Mouse (Mus musculus): ENCODE results near the gene Dcst2. TPM values are rescaled to one million over a fixed set of nuclear protein-coding genes. Genes with fewer than 3 reads are reported as not detected.

Dcst2 gene
- total RNA-seq, 2 experiments from 2014 or later: not detected

DNA sequence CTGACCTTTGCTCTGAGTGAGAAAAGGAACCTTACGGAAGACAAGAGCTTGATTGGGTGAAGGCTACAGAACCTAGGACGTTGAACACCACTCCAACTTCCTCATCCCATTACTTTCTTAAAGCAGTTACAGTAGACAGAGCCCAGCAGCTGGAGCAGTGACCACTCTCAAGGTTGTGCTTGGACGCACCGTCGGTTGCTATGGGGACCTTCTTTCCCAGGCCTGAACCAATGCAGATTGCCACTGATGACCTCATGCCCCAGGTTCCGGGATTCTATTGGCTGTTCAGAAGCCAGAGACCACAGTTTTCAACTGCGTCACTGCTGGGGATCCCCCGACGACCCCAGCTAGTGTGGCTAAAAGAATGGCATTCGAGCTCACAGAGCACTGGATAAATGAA lies 30.8 kb upstream of the Dcst2 start:
- no peak for ATAC-seq (ENCODE audit: poor library complexity, severe bottlenecking)

DNA sequence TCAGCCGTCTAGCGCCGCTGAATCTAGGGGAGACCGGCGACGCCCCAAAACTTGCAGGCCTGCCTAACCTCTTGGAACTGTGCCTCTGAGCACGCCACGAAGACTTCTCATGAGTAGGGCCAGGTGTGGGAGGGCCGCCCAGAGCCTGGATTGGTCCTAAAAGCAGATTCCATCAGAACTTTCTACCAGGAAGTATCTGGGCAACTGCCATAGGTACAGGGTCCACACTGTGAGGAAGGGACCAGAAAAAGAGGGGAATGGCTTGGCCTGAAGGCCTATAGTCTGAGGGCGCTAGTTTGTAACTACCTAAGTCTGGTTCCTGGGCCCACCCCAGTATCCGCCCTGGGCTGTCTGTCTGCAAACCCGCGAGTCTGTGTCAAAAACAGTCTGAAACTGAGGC lies 30.2 kb upstream of the Dcst2 start:
- no peak for ATAC-seq (ENCODE audit: poor library complexity, severe bottlenecking)

DNA sequence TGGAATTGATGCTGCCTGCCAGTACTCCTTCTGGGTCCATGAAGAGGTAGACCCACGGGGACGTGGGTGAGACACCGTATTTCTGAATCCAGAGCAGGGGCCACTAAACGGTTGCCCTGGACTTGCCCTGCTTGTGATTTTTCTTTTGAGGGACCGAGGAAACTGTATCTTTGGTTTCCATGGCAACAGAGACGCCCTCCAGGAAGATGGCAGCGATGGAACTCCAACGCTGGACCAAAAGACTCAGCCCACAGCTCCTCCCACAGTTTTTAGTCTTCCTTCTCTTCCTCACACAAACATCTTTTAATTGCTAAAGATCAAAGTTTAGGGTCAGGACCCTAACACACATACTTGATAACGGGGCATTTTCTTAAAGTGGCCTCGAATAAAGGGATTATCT lies 29.8 kb upstream of the Dcst2 start:
- no peak for ATAC-seq (ENCODE audit: poor library complexity, severe bottlenecking)

- no peak for ATAC-seq (ENCODE audit: poor library complexity, severe bottlenecking)
Observed at GRCm38 (mm10) chr3:89332476-89332875, 29.3 kb upstream of the Dcst2 start.

- no peak for ATAC-seq (ENCODE audit: poor library complexity, severe bottlenecking)
Observed at GRCm38 (mm10) chr3:89333053-89333452, 28.7 kb upstream of the Dcst2 start.

- no peak for ATAC-seq (ENCODE audit: poor library complexity, severe bottlenecking)
Observed at GRCm38 (mm10) chr3:89336529-89336928, 25.2 kb upstream of the Dcst2 start.

- no peak for ATAC-seq (ENCODE audit: poor library complexity, severe bottlenecking)
Observed at GRCm38 (mm10) chr3:89337062-89337720, 24.6 kb upstream of the Dcst2 start.

DNA sequence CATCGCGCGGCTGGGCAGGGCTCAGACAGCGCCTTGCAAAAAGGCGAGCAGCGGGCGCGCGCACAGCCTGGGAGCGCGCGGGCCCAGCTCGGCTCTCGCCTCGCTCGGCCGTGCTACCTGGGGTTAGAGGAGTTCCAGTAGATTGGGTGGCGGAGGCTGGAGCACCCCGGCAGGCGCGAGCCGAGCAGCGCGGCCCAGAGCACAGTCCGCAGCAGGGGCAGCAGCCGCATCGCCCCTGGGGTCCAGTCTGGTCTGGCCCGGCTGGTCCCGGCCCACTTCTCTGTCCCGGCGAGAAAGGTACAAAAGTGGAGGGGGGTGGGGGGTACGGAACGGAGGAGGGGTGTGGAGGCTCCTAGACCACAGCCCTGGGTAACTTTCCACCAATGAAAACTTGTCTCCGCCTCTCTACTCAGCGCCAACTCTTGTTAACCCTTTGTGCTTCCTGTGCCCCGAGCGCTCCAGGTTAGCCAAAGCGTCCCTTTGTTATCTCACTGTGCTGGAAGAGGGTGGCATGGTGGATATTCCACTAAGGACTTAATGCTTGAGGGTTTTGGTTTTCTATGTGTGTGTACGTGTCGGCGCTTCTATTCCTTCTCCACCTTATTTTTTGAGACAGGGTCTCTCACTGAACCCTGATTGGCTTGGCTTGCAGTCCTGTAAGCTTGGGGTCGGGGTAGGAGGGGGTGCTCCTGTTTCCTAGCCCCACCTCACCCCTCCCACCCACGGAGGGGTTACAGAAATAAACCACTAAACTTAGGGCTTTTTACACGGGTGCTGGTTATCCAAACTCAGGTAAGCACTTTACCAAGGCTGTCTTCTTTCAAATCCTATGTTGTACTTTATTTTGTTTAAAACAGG lies 23.8 kb upstream of the Dcst2 start, which contains the start of gene Efna4:
Efna4 (minus strand) TSS at position 308 of the 858 bp plus-strand sequence.
- ATAC-seq (ENCODE audit: poor library complexity, severe bottlenecking): no peak

GRCm38 (mm10) chr3:89339416-89339815 lies 22.4 kb upstream of the Dcst2 start:
- peak; percentile 52 for ATAC-seq (ENCODE audit: poor library complexity, severe bottlenecking)

DNA sequence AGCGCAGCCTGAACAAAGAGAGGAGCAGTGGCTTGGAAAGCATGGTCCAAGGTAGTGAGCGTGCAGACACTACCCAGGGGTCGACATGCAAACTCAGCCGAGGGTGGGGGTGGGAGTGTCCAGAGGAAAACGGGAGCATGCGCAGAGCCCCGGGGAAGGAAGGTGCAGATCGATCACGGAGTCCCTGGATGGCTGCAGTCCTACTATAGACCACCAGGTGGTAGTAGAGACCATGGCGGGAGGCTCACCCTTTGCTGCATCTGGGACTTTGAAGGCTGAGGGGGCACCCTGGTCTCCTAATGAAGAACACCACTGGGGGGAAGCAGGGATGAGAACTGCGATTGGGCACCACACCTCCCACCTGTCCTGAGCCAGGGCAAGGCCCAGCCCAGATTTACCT lies 21.3 kb upstream of the Dcst2 start:
- peak; percentile 87 for ATAC-seq (ENCODE audit: poor library complexity, severe bottlenecking)

GRCm38 (mm10) chr3:89341794-89342193 lies 20.0 kb upstream of the Dcst2 start:
- no peak for ATAC-seq (ENCODE audit: poor library complexity, severe bottlenecking)

GRCm38 (mm10) chr3:89343279-89343678 lies 18.5 kb upstream of the Dcst2 start:
- no peak for ATAC-seq (ENCODE audit: poor library complexity, severe bottlenecking)

GRCm38 (mm10) chr3:89346815-89347540 lies 14.8 kb upstream of the Dcst2 start:
- ATAC-seq (ENCODE audit: poor library complexity, severe bottlenecking): peak; percentile 58

GRCm38 (mm10) chr3:89347916-89348315 lies 13.9 kb upstream of the Dcst2 start:
- no peak for ATAC-seq (ENCODE audit: poor library complexity, severe bottlenecking)

GRCm38 (mm10) chr3:89348911-89349868 lies 12.6 kb upstream of the Dcst2 start:
- 0 out of 2 replicates have a peak, but pooled peaks have one; percentile 5 for ATAC-seq (ENCODE audit: poor library complexity, severe bottlenecking)

DNA sequence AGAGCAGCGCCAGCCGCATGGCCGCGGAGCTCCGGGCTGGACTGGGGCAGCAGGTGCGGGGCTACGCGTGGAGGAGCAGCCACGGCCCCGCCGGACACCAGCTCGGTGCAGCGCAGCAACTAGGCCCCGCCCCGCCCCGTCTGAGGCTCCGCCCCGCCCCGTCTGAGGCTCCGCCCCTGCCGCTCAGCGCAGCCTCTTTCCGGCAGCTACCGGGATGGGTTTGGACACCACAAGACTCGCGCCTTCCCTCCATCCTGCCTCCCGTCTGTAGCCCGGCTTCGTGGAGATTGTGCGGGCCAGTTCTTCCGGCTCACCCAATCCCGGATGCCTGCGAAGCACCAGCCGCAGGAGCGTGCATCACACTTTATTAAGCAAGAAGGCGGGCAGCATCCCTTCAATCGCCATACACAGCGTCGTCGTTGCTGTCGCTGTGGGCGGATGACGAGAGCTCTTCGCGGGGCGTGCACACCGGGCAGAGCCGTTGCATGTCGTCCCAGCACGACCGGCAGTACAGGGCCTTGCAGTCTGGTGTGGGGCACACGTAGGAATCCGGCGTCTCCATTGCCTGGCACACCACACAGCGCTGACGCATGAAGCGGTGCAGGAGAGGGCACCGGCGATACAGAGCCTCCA lies 11.8 kb upstream of the Dcst2 start, which contains the start of gene Adam15:
Adam15 (minus strand) TSS at position 128 of the 633 bp plus-strand sequence.
- ATAC-seq (ENCODE audit: poor library complexity, severe bottlenecking): peak; percentile 79

DNA sequence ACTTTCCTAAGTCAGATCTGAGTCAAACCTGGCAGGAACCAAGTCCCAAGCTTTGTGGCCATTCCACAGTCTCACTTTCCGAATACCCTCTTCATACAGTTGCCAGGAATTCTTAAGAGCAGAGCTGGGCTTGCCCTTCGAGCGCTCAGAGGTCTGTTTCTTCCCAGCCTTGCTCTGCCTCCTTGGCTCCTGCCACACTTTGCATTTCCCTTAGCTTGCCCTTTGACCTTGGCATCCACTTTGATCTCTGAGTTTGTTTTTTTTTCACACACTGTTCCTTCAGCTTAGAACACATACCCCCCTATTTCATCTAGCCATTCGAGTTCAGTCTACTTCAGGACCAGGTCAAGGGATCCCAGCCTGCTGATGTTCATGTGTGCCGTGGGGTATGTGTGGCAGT lies 10.5 kb upstream of the Dcst2 start:
- no peak for ATAC-seq (ENCODE audit: poor library complexity, severe bottlenecking)

GRCm38 (mm10) chr3:89354816-89355511 lies 6.8 kb upstream of the Dcst2 start:
- peak; percentile 58 for ATAC-seq (ENCODE audit: poor library complexity, severe bottlenecking)

DNA sequence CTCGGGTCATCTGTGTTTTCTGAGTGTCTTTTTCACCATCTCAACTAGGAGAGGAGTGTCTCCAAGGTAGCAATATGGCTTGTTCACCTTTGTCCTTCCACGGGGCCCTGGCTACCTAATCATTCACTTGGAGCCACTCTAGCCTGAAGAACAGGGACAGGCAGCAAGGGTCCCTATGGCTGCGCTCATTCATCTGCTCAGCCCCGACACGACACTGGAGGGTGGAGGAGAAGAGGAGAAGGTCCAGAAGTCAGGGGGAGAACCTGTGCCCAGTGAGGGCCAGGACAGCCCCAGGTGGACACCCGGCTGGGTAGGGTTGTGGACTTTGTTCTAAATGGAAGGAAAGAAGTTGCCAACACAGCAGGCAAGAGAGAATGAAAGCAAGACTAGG lies 6.3 kb upstream of the Dcst2 start:
- no peak for ATAC-seq (ENCODE audit: poor library complexity, severe bottlenecking)

All from megakaryocyte, adult 5-6 weeks (primary cell).